Mouse (Mus musculus) heart, adult 9 months (tissue): ENCODE results near the gene Fmo1.

ENCODE experiments used
- DNase-seq, 2 experiments: peaks; one replicate each; pipeline ENCODE4 v3.0.0; 2022; ENCODE audit warnings: low spot score in 2 of 2

The Fmo1 gene

GRCm38 (mm10) chr1:162862328-162862727, 4.1 kb downstream of the Fmo1 start:
- no peak for DNase-seq

GRCm38 (mm10) chr1:162859996-162860605, 6.3 kb downstream of the Fmo1 start:
- no peak for DNase-seq

- peak in 1 of 2 experiments; percentile 15 for DNase-seq
Measured at GRCm38 (mm10) chr1:162859545-162859976, 6.8 kb downstream of the Fmo1 start.

GRCm38 (mm10) chr1:162858748-162859130, 7.7 kb downstream of the Fmo1 start:
- DNase-seq, result peak; percentile 19 to 26

GRCm38 (mm10) chr1:162857766-162858747, 8.4 kb downstream of the Fmo1 start:
- no peak for DNase-seq

- no peak for DNase-seq
Measured at GRCm38 (mm10) chr1:162853812-162854482, 12.5 kb downstream of the Fmo1 start.

- DNase-seq, result no peak
Measured at GRCm38 (mm10) chr1:162847554-162847953, 18.9 kb downstream of the Fmo1 start.

GRCm38 (mm10) chr1:162840211-162840610, 26.2 kb downstream of the Fmo1 start:
- DNase-seq, result no peak

- no peak for DNase-seq
Measured at GRCm38 (mm10) chr1:162838976-162839375, 27.4 kb downstream of the Fmo1 start.

GRCm38 (mm10) chr1:162834342-162834741, 32.1 kb downstream of the Fmo1 start:
- DNase-seq, result no peak

GRCm38 (mm10) chr1:162832574-162832953, 33.8 kb downstream of the Fmo1 start:
- no peak for DNase-seq

GRCm38 (mm10) chr1:162831838-162832573, 34.4 kb downstream of the Fmo1 start:
- DNase-seq, result no peak

GRCm38 (mm10) chr1:162819280-162819679, 47.1 kb downstream of the Fmo1 start:
- no peak for DNase-seq

GRCm38 (mm10) chr1:162815381-162816127, 50.9 kb downstream of the Fmo1 start:
- DNase-seq, result no peak

GRCm38 (mm10) chr1:162814932-162815331, 51.5 kb downstream of the Fmo1 start:
- DNase-seq, result no peak

- DNase-seq, result peak; percentile 31 to 43
Measured at GRCm38 (mm10) chr1:162813836-162814156, 52.6 kb downstream of the Fmo1 start, which contains the start of gene Fmo4. Fmo4 (minus strand) TSS chr1:162813972.

- DNase-seq, result no peak
Measured at GRCm38 (mm10) chr1:162813143-162813835, 53.1 kb downstream of the Fmo1 start.

GRCm38 (mm10) chr1:162808541-162808940, 57.9 kb downstream of the Fmo1 start:
- DNase-seq, result no peak

- DNase-seq, result no peak
Measured at GRCm38 (mm10) chr1:162807441-162807840, 59.0 kb downstream of the Fmo1 start.

GRCm38 (mm10) chr1:162805011-162805410, 61.4 kb downstream of the Fmo1 start:
- DNase-seq, result no peak
